12 mouse cellular contexts compared by ENCODE assay signal in genomic region chr2:30356906-30357305, GRCm38 (mm10). TPM values are rescaled to one million over a fixed set of nuclear protein-coding genes. Genes with fewer than 3 reads are reported as not detected.
DNase-seq lines count a peak whose midpoint lies in the region; ATAC-seq lines count a peak whose summit lies in the region.
"Had no signal": no experiment of that assay in that cellular context is flagged by ENCODE, and none has a peak within 500 bp of the region (broad histone marks: within the 10 kb centered on the region; RNA-seq: fewer than 3 reads in every experiment).

No protein-coding gene starts in this region.

- 74% methylated on average over 9 of the region's 9 CpGs for WGBS in hindbrain, embryonic 10.5 days
- WGBS in hindbrain, embryonic 11.5 days = 70% methylated on average over 9 of the region's 9 CpGs
- WGBS in midbrain, embryonic 13.5 days = 67% methylated on average over 9 of the region's 9 CpGs
- WGBS in midbrain, embryonic 11.5 days = 64% methylated on average over 9 of the region's 9 CpGs
- 62% methylated on average over 9 of the region's 9 CpGs for WGBS in stomach, embryonic 14.5 days

- H3K9ac ChIP-seq in hindbrain, embryonic 11.5 days (ENCODE audit: low read depth, low read length) = no peak overlapping the region
- peak overlapping the region; percentile 91 for H3K9ac ChIP-seq in midbrain, embryonic 13.5 days (replicated peaks)
- no peak overlapping the region for H3K9ac ChIP-seq in midbrain, embryonic 11.5 days (ENCODE audit: low read length)
- H3K9ac ChIP-seq in stomach, embryonic 14.5 days (replicated peaks; ENCODE audit: low read depth, low read length) = no peak overlapping the region

- H3K27me3 ChIP-seq in hindbrain, embryonic 10.5 days (ENCODE audit: insufficient read depth, poor library complexity, severe bottlenecking) = no peaks in the 10 kb centered on the region
- no peaks in the 10 kb centered on the region for H3K27me3 ChIP-seq in hindbrain, embryonic 11.5 days (ENCODE audit: control insufficient read depth, insufficient read depth, low read length)
- no peaks in the 10 kb centered on the region for H3K27me3 ChIP-seq in midbrain, embryonic 13.5 days
- H3K27me3 ChIP-seq in midbrain, embryonic 11.5 days (ENCODE audit: control insufficient read depth, insufficient read depth, low read length) = no peaks in the 10 kb centered on the region
- no peaks in the 10 kb centered on the region for H3K27me3 ChIP-seq in stomach, embryonic 14.5 days (ENCODE audit: control insufficient read depth, insufficient read depth, low read length)

- H3K27ac ChIP-seq in hindbrain, embryonic 10.5 days = peak overlapping the region; percentile 89; the same call in 1 of the 2 replicates
- no peak overlapping the region for H3K27ac ChIP-seq in hindbrain, embryonic 11.5 days (ENCODE audit: low read depth, low read length)
- H3K27ac ChIP-seq in midbrain, embryonic 13.5 days = no peak overlapping the region
- no peak overlapping the region for H3K27ac ChIP-seq in midbrain, embryonic 11.5 days (ENCODE audit: low read depth, low read length)
- peak overlapping the region; percentile 64; the same call in 1 of the 2 replicates for H3K27ac ChIP-seq in stomach, embryonic 14.5 days (ENCODE audit: low read length)

- DNase-seq in cerebellum, postnatal 14 days = peak; percentile 31 to 33
- no peak for DNase-seq in hindbrain, embryonic 10.5 days (ENCODE audit: low spot score)
- DNase-seq in hindbrain, embryonic 11.5 days (ENCODE audit: low spot score) = no peak
- DNase-seq in midbrain, embryonic 11.5 days (ENCODE audit: low spot score, missing footprints) = no peak
- no peak for DNase-seq in gastrocnemius, postnatal 4 days (ENCODE audit: low spot score in 2 of 2)
- DNase-seq: left cerebral cortex, postnatal 4 days; lung, postnatal 10 days; thymus, postnatal 25 days had no signal

- ATAC-seq in cerebellum, adult (ENCODE audit: insufficient number of reproducible peaks, low FRiP score, low TSS enrichment) = no peak
- ATAC-seq in hindbrain, embryonic 11.5 days (ENCODE audit: low FRiP score) = no peak
- no peak for ATAC-seq in midbrain, embryonic 13.5 days
- ATAC-seq in midbrain, embryonic 11.5 days (ENCODE audit: low FRiP score) = no peak
- ATAC-seq in stomach, embryonic 14.5 days (ENCODE audit: insufficient number of reproducible peaks, insufficient read depth, low FRiP score, low read depth) = no peak
- ATAC-seq: inflammation-experienced regulatory T-cells, adult 6 months had no signal

- H3K9me3 ChIP-seq in hindbrain, embryonic 10.5 days = no peaks in the 10 kb centered on the region
- H3K9me3 ChIP-seq in hindbrain, embryonic 11.5 days (ENCODE audit: control insufficient read depth, low read length) = no peaks in the 10 kb centered on the region
- no peaks in the 10 kb centered on the region for H3K9me3 ChIP-seq in midbrain, embryonic 13.5 days
- no peaks in the 10 kb centered on the region for H3K9me3 ChIP-seq in midbrain, embryonic 11.5 days (ENCODE audit: control insufficient read depth, low read length)
- no peaks in the 10 kb centered on the region for H3K9me3 ChIP-seq in stomach, embryonic 14.5 days (ENCODE audit: control insufficient read depth, low read depth, low read length)

- peaks cover 57% of the 10 kb centered on the region for H3K4me1 ChIP-seq in hindbrain, embryonic 10.5 days (replicated peaks)
- peaks cover 5% of the 10 kb centered on the region; the same call in 1 of the 2 replicates for H3K4me1 ChIP-seq in hindbrain, embryonic 11.5 days (replicated peaks; ENCODE audit: control insufficient read depth, insufficient read depth, low read length)
- H3K4me1 ChIP-seq in midbrain, embryonic 13.5 days (replicated peaks) = peaks cover 35% of the 10 kb centered on the region
- peaks cover 13% of the 10 kb centered on the region for H3K4me1 ChIP-seq in midbrain, embryonic 11.5 days (ENCODE audit: control insufficient read depth, insufficient read depth, low read length)
- H3K4me1 ChIP-seq in stomach, embryonic 14.5 days (ENCODE audit: control insufficient read depth, insufficient read depth, low read length) = peaks cover 34% of the 10 kb centered on the region

- H3K36me3 ChIP-seq in hindbrain, embryonic 10.5 days = peaks cover 33% of the 10 kb centered on the region
- H3K36me3 ChIP-seq in hindbrain, embryonic 11.5 days (ENCODE audit: control insufficient read depth, insufficient read depth, low read length) = no peaks in the 10 kb centered on the region
- H3K36me3 ChIP-seq in midbrain, embryonic 13.5 days = peaks cover 28% of the 10 kb centered on the region
- H3K36me3 ChIP-seq in midbrain, embryonic 11.5 days (ENCODE audit: control insufficient read depth, insufficient read depth, low read length) = no peaks in the 10 kb centered on the region
- peaks cover 17% of the 10 kb centered on the region; the same call in 1 of the 2 replicates for H3K36me3 ChIP-seq in stomach, embryonic 14.5 days (ENCODE audit: control insufficient read depth, insufficient read depth, low read length)

- H3K4me2 ChIP-seq in hindbrain, embryonic 11.5 days (replicated peaks; ENCODE audit: low read depth, low read length) = no peak overlapping the region
- 0 out of 2 replicates have a peak overlapping the region, but pooled peaks have one; percentile 11 for H3K4me2 ChIP-seq in midbrain, embryonic 13.5 days (replicated peaks)
- no peak overlapping the region for H3K4me2 ChIP-seq in midbrain, embryonic 11.5 days
- no peak overlapping the region for H3K4me2 ChIP-seq in stomach, embryonic 14.5 days (replicated peaks; ENCODE audit: low read depth, low read length)

- 0 out of 2 replicates have a peak overlapping the region, but pooled peaks have one; percentile 9 for H3K4me3 ChIP-seq in hindbrain, embryonic 10.5 days
- no peak overlapping the region for H3K4me3 ChIP-seq in hindbrain, embryonic 11.5 days (ENCODE audit: low read depth, low read length)
- H3K4me3 ChIP-seq in midbrain, embryonic 13.5 days (replicated peaks) = no peak overlapping the region
- no peak overlapping the region for H3K4me3 ChIP-seq in midbrain, embryonic 11.5 days (ENCODE audit: low read depth, low read length)
- H3K4me3 ChIP-seq in stomach, embryonic 14.5 days (ENCODE audit: low read depth, low read length) = no peak overlapping the region

RNA-seq across cellular contexts. Expression of gene Sh3glb2, which starts 2.2 kb away (rescaled TPM):
- polyA plus RNA-seq in hindbrain, embryonic 10.5 days (2016; fragmentation: Nextera tagmentation; extraction: Ambion mirVana) = 80.5 and 89.3 TPM in 2 replicates
- polyA plus RNA-seq in hindbrain, embryonic 11.5 days (2014; fragmentation: Nextera tagmentation; extraction: Ambion mirVana) = 42.6 and 48.5 TPM in 2 replicates
- polyA plus RNA-seq in midbrain, embryonic 13.5 days (2015; fragmentation: Nextera tagmentation; extraction: Ambion mirVana) = 147 and 158 TPM in 2 replicates
- 42.0 and 48.1 TPM in 2 replicates for polyA plus RNA-seq in midbrain, embryonic 11.5 days (2014; fragmentation: Nextera tagmentation; extraction: Ambion mirVana)
- 90.0 and 93.7 TPM in 2 replicates for polyA plus RNA-seq in stomach, embryonic 14.5 days (2014; fragmentation: Nextera tagmentation; extraction: Ambion mirVana)
- 10 to 100 TPM; 53.6 to 63.6 TPM for total RNA-seq in gastrocnemius, postnatal 4 days (2021)

RNA-seq across cellular contexts. Expression of gene Miga2, which starts 7.1 kb away (rescaled TPM):
- 29.7 and 33.6 TPM in 2 replicates for polyA plus RNA-seq in hindbrain, embryonic 10.5 days (2016; fragmentation: Nextera tagmentation; extraction: Ambion mirVana)
- 13.9 and 18.6 TPM in 2 replicates for polyA plus RNA-seq in hindbrain, embryonic 11.5 days (2014; fragmentation: Nextera tagmentation; extraction: Ambion mirVana)
- 29.4 and 30.2 TPM in 2 replicates for polyA plus RNA-seq in midbrain, embryonic 13.5 days (2015; fragmentation: Nextera tagmentation; extraction: Ambion mirVana)
- 16.6 TPM in 2 replicates for polyA plus RNA-seq in midbrain, embryonic 11.5 days (2014; fragmentation: Nextera tagmentation; extraction: Ambion mirVana)
- polyA plus RNA-seq in stomach, embryonic 14.5 days (2014; fragmentation: Nextera tagmentation; extraction: Ambion mirVana) = 21.2 and 21.7 TPM in 2 replicates
- 10 to 100 TPM; 33.2 to 37.5 TPM for total RNA-seq in gastrocnemius, postnatal 4 days (2021)

RNA-seq across cellular contexts. Expression of gene Dolpp1, which starts 35.1 kb away (rescaled TPM):
- 52.9 and 55.6 TPM in 2 replicates for polyA plus RNA-seq in hindbrain, embryonic 10.5 days (2016; fragmentation: Nextera tagmentation; extraction: Ambion mirVana)
- 41.9 and 44.5 TPM in 2 replicates for polyA plus RNA-seq in hindbrain, embryonic 11.5 days (2014; fragmentation: Nextera tagmentation; extraction: Ambion mirVana)
- polyA plus RNA-seq in midbrain, embryonic 13.5 days (2015; fragmentation: Nextera tagmentation; extraction: Ambion mirVana) = 54.7 and 56.6 TPM in 2 replicates
- 41.1 and 45.8 TPM in 2 replicates for polyA plus RNA-seq in midbrain, embryonic 11.5 days (2014; fragmentation: Nextera tagmentation; extraction: Ambion mirVana)
- polyA plus RNA-seq in stomach, embryonic 14.5 days (2014; fragmentation: Nextera tagmentation; extraction: Ambion mirVana) = 35.8 and 37.8 TPM in 2 replicates
- total RNA-seq in gastrocnemius, postnatal 4 days (2021) = 10 to 100 TPM; 18.3 to 21.1 TPM

RNA-seq across cellular contexts. Expression of gene Crat, which starts 58.7 kb away (rescaled TPM):
- 22.4 and 26.7 TPM in 2 replicates for polyA plus RNA-seq in hindbrain, embryonic 10.5 days (2016; fragmentation: Nextera tagmentation; extraction: Ambion mirVana)
- 21.5 and 27.5 TPM in 2 replicates for polyA plus RNA-seq in hindbrain, embryonic 11.5 days (2014; fragmentation: Nextera tagmentation; extraction: Ambion mirVana)
- 18.5 and 21.9 TPM in 2 replicates for polyA plus RNA-seq in midbrain, embryonic 13.5 days (2015; fragmentation: Nextera tagmentation; extraction: Ambion mirVana)
- 23.7 and 24.2 TPM in 2 replicates for polyA plus RNA-seq in midbrain, embryonic 11.5 days (2014; fragmentation: Nextera tagmentation; extraction: Ambion mirVana)
- polyA plus RNA-seq in stomach, embryonic 14.5 days (2014; fragmentation: Nextera tagmentation; extraction: Ambion mirVana) = 27.3 and 30.0 TPM in 2 replicates
- 100 to 1,000 TPM; 229 to 241 TPM for total RNA-seq in gastrocnemius, postnatal 4 days (2021)

RNA-seq across cellular contexts. Expression of gene Ptpa, which starts 58.9 kb away (rescaled TPM):
- polyA plus RNA-seq in hindbrain, embryonic 10.5 days (2016; fragmentation: Nextera tagmentation; extraction: Ambion mirVana) = 149 and 151 TPM in 2 replicates
- 55.4 and 62.8 TPM in 2 replicates for polyA plus RNA-seq in hindbrain, embryonic 11.5 days (2014; fragmentation: Nextera tagmentation; extraction: Ambion mirVana)
- 128 and 134 TPM in 2 replicates for polyA plus RNA-seq in midbrain, embryonic 13.5 days (2015; fragmentation: Nextera tagmentation; extraction: Ambion mirVana)
- polyA plus RNA-seq in midbrain, embryonic 11.5 days (2014; fragmentation: Nextera tagmentation; extraction: Ambion mirVana) = 50.7 and 54.3 TPM in 2 replicates
- 82.6 and 85.4 TPM in 2 replicates for polyA plus RNA-seq in stomach, embryonic 14.5 days (2014; fragmentation: Nextera tagmentation; extraction: Ambion mirVana)
- total RNA-seq in gastrocnemius, postnatal 4 days (2021) = 100 to 1,000 TPM; 122 to 132 TPM

Comparison
In these comparisons a context has a peak if more than half of its experiments do, and no peak if none do; other contexts are left out.
1. H3K27ac ChIP-seq: peak in hindbrain, embryonic 10.5 days (single experiment) and stomach, embryonic 14.5 days (single experiment); none in hindbrain, embryonic 11.5 days (single experiment), midbrain, embryonic 13.5 days (single experiment) and midbrain, embryonic 11.5 days (single experiment).
2. DNase-seq: peak in cerebellum, postnatal 14 days (2 of 2); none in hindbrain, embryonic 10.5 days (single experiment), hindbrain, embryonic 11.5 days (single experiment), midbrain, embryonic 11.5 days (single experiment) and gastrocnemius, postnatal 4 days (0 of 2).